Mouse (Mus musculus): ENCODE data around the gene Sh2d3c.

DNA sequence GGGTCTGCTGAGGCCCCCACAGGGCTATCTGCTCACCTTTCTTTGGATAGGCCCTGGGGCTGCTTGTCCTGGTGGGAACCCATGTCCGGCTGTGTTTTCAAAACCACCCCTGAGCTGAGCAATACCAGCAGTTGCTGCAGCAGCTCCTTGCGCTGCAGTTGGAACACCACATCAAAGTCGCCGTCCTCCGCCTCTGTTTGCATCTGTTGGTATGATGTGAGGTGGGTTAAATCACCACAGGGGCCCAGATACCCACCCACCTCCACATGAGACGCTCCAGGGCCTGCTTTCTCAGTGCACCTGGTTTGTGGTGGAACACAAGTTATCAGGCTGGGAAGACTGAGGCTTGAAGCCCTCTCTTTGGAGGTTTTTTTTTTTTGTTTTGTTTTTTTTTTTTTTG lies 57.2 kb downstream of the Sh2d3c start:
- no peak for TF ChIP-seq CTCF (IDR thresholded peaks at IDR 0.05; ENCODE audit: extremely low read depth, insufficient read length, insufficient replicate concordance, low read depth, low read length)
- TF ChIP-seq POLR2A (IDR thresholded peaks at IDR 0.05; ENCODE audit: low read depth, low read length), result no peak

Measured in small intestine, adult 2 months (tissue).